Mouse (Mus musculus): Measurements from ENCODE around the gene Pla2g16.

DNA sequence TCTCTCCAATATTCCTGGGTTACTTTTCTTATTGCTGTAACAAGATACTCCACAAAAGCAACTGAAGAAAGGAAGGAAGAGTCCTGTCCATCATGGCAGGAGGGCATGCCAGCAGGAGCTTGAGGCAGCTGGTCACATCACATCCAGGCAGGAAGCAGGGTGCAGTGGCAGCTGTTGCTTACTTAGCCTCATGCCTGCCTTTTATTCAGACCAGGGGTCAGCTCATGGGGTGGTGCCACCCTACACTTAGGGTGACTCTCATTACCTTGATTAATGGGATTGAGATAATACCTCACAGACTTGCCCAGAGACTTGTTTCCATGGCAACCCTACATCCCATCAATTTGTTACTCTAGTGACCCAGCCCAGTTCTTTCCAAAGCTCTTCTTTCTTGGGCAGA lies 47.8 kb downstream of the Pla2g16 start:
- TF ChIP-seq CTCF (IDR thresholded peaks at IDR 0.05; ENCODE audit: borderline replicate concordance, control insufficient read depth, extremely low read depth, insufficient read depth, low read length, poor library complexity): no peak
- TF ChIP-seq POLR2A (IDR thresholded peaks at IDR 0.05; ENCODE audit: control insufficient read depth, extremely low read depth, insufficient read depth, low read length, poor library complexity): no peak

Measured in thymus, adult 2 months (tissue).